Mouse (Mus musculus): ENCODE results near the gene Meis2. TPM values are rescaled to one million over a fixed set of nuclear protein-coding genes. Genes with fewer than 3 reads are reported as not detected.

Gene Meis2
- polyA plus RNA-seq, 1 experiment from 2014 or later, result 139 TPM

DNA sequence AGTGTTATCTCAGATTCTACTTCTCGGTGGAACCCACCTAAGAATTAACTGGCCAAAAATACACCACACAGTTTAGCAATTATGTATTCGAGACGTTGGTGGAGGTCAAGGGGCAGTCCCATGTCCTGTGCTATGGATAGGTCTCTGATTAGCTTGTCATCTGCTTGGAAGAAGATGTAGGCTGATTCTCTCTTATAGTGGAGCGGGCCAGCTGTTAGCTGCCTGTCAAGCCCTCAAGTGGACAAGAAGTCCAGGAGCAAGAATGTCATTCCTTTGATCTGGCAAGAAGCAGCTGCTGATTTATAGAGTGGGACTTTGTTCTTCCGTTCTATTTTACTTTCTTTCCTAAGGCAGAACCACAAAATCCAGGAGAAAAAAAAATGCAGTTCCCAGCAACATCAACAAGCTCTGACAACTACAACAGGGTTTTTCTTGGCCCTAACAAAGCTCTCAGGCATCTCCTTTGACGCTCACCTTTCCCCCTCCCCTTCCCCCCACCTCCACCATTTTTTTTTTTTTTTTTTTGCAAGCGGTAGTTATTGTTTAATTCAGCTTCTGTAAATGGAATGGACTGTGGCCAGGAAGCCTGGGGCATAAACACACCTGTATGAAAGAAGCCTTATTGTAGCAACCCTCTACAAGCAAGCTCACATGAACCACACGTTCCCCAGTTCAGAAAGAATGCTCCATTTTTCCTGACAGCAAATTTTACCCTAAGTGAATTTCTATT lies 189.7 kb downstream of the Meis2 start:
- H3K36me3 ChIP-seq, result no peaks in the 10 kb centered on the region
- H3K9ac ChIP-seq, result no peak overlapping the region
- ATAC-seq (ENCODE audit: low FRiP score), result no peak
- H3K27ac ChIP-seq, result peak overlapping the region; percentile 35
- no peaks in the 10 kb centered on the region for H3K27me3 ChIP-seq
- H3K9me3 ChIP-seq, result no peaks in the 10 kb centered on the region
- 66% methylated on average over 8 of the region's 8 CpGs for WGBS
- H3K4me3 ChIP-seq, result no peak overlapping the region
- peaks cover 12% of the 10 kb centered on the region for H3K4me1 ChIP-seq (replicated peaks)
- no peak overlapping the region for H3K4me2 ChIP-seq

DNA sequence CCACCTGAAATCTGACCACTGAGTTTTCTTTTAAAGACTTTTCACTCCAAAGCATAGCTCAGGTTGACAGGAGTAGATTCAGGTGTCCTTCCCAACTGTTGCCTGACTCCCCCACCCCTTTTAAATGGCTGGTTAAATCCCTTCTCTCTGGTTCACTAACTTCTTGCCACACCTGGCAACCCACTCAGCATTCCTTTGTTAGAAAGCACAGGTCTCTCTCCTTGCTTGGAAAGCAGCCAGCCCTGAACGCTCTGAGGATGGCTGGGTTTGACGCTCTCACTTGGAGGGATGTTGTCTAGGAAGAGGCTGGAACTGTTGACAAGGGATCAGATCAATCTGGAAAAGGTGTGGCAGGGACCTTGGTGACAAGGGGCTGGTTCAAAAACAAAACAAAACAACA lies 192.8 kb downstream of the Meis2 start:
- Histone ChIP-seq H3K27me3 (no peaks in the 10 kb centered on the region), H3K9me3 (no peaks in the 10 kb centered on the region), H3K9ac (no peak overlapping the region), H3K36me3 (no peaks in the 10 kb centered on the region), H3K4me3 (no peak overlapping the region), H3K4me1 (replicated peaks) (peaks cover 34% of the 10 kb centered on the region), H3K27ac (0 out of 2 replicates have a peak overlapping the region, but pooled peaks have one; percentile 26), H3K4me2 (no peak overlapping the region)
- 15% methylated on average over 2 of the region's 2 CpGs for WGBS
- ATAC-seq (ENCODE audit: low FRiP score), result no peak

GRCm38 (mm10) chr2:115869966-115870365 lies 195.7 kb downstream of the Meis2 start:
- Histone ChIP-seq H3K9ac (no peak overlapping the region), H3K4me2 (no peak overlapping the region), H3K4me3 (no peak overlapping the region), H3K27ac (no peak overlapping the region), H3K27me3 (no peaks in the 10 kb centered on the region), H3K4me1 (replicated peaks) (peaks cover 46% of the 10 kb centered on the region), H3K36me3 (peaks cover 4% of the 10 kb centered on the region; the same call in 1 of the 2 replicates), H3K9me3 (no peaks in the 10 kb centered on the region)
- ATAC-seq (ENCODE audit: low FRiP score), result no peak
- 33% methylated on average over 2 of the region's 2 CpGs for WGBS

GRCm38 (mm10) chr2:115860600-115861347 lies 204.9 kb downstream of the Meis2 start:
- H3K9ac ChIP-seq, result peak overlapping the region; percentile 66
- ATAC-seq (ENCODE audit: low FRiP score), result no peak

DNA sequence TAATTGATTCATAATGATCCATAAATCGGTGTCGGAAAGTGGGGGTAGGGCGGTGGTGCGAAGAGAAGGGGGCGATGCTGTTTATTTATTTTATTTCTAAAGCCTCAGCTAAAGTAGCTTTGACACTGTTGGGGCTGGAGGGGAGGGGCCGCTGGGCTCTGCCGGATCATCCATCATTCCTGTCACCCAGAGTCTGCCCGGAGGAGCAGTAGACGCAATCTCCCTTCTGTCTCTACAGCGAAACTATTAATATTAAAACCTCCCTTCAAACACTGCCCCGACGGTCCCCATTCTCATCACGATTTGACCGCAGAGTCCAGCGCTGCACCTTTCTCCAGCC lies 205.5 kb downstream of the Meis2 start:
- H3K9ac ChIP-seq, result peak overlapping the region; percentile 66; the same call in 1 of the 2 replicates
- peaks cover 50% of the 10 kb centered on the region for H3K4me1 ChIP-seq (replicated peaks)
- WGBS, result 1% methylated on average over 15 of the region's 15 CpGs
- H3K4me2 ChIP-seq, result peak overlapping the region; percentile 51
- peaks cover 6% of the 10 kb centered on the region; the same call in 1 of the 2 replicates for H3K27me3 ChIP-seq
- no peaks in the 10 kb centered on the region for H3K9me3 ChIP-seq
- peak overlapping the region; percentile 96 for H3K27ac ChIP-seq
- peaks cover 4% of the 10 kb centered on the region; the same call in 1 of the 2 replicates for H3K36me3 ChIP-seq
- ATAC-seq (ENCODE audit: low FRiP score), result peak; percentile 72
- H3K4me3 ChIP-seq, result peak overlapping the region; percentile 26

More at GRCm38 (mm10) chr2:115860600-115861347, 204.9 kb downstream of the Meis2 start:
- Histone ChIP-seq H3K4me1 (replicated peaks) (peaks cover 52% of the 10 kb centered on the region), H3K4me2 (peak overlapping the region; percentile 51), H3K36me3 (peaks cover 4% of the 10 kb centered on the region; the same call in 1 of the 2 replicates), H3K27me3 (peaks cover 6% of the 10 kb centered on the region; the same call in 1 of the 2 replicates), H3K27ac (peak overlapping the region; percentile 96), H3K9me3 (no peaks in the 10 kb centered on the region), H3K4me3 (peak overlapping the region; percentile 26)
- 3% methylated on average over 25 of the region's 25 CpGs for WGBS

DNA sequence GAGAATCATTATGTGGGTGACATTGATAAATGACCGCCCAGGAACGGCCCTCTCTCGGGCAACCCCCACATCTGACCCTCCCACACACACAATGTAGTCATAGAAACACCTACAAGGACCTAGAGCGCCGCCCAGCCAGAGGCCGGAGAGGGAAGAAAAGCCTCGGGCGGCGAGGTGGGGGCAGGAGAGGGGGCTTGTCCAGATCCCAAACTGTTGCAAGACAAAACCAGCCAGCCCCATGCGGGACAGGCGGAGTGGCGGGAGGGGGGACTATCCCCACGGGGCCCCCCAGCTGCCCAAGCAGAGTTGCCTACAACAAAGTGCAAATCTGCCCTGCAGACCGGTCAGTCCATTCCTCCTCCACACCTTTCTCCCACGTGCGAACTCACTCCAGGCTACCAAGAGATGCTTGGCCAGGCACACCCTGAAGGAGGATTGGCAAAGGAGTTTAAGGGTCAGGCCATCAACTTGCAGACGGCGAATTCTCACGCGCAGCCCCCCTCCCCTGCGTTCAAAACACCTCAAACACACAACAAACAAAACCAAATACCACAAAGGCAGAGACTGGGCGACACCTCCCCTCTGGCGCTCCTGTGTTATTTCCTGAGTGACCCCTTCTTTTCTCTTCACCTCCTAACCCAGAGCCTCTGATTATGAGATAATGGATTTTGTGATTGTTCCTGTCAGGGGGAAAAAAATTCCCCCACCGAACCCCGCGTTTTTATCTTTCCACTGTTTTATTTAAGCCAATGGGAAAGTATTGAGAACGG lies 206.1 kb downstream of the Meis2 start:
- peak overlapping the region; percentile 66 for H3K9ac ChIP-seq
- peaks cover 4% of the 10 kb centered on the region; the same call in 1 of the 2 replicates for H3K36me3 ChIP-seq
- no peaks in the 10 kb centered on the region for H3K9me3 ChIP-seq
- peaks cover 12% of the 10 kb centered on the region; the same call in 1 of the 2 replicates for H3K27me3 ChIP-seq
- under 1% methylated on average over 27 of the region's 27 CpGs for WGBS
- peak overlapping the region; percentile 51 for H3K4me2 ChIP-seq
- peak overlapping the region; percentile 26 for H3K4me3 ChIP-seq
- peak; percentile 83 for ATAC-seq (ENCODE audit: low FRiP score)
- H3K27ac ChIP-seq, result peak overlapping the region; percentile 96
- peaks cover 56% of the 10 kb centered on the region for H3K4me1 ChIP-seq (replicated peaks)

DNA sequence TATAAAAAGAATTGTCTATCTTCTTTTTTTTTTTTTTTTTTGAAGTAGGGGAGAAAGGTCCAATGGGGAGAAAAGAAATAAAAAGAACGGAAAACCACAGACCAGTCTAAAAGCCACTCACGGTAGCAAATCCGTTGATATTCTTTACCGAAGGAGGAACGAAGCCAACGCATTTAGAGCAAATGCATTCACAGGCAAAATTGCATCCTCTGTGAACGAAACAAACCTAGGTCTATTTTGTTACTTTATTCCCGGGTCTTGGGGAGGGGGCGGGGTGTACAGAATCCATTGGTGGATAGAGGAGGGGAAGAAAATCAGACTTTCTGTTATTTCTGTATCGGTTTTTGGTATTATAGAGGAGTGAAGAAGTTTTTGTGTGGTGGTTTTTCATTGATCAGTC lies 206.7 kb downstream of the Meis2 start:
- WGBS, result under 1% methylated on average over 10 of the region's 10 CpGs
- peak; percentile 21 for ATAC-seq (ENCODE audit: low FRiP score)
- Histone ChIP-seq H3K9me3 (no peaks in the 10 kb centered on the region), H3K4me1 (replicated peaks) (peaks cover 62% of the 10 kb centered on the region), H3K4me2 (peak overlapping the region; percentile 51), H3K27me3 (peaks cover 17% of the 10 kb centered on the region; the same call in 1 of the 2 replicates), H3K9ac (peak overlapping the region; percentile 66; the same call in 1 of the 2 replicates), H3K27ac (peak overlapping the region; percentile 96), H3K4me3 (peak overlapping the region; percentile 26), H3K36me3 (no peaks in the 10 kb centered on the region; the same call in 1 of the 2 replicates)

- no peaks in the 10 kb centered on the region for H3K36me3 ChIP-seq
- peak overlapping the region; percentile 24 for H3K4me3 ChIP-seq
- H3K27ac ChIP-seq, result peak overlapping the region; percentile 96
- no peaks in the 10 kb centered on the region for H3K9me3 ChIP-seq
- H3K4me1 ChIP-seq (replicated peaks), result peaks cover 65% of the 10 kb centered on the region
- peak overlapping the region; percentile 65 for H3K9ac ChIP-seq
- 2% methylated on average over 8 of the region's 8 CpGs for WGBS
- ATAC-seq (ENCODE audit: low FRiP score), result no peak
- peaks cover 19% of the 10 kb centered on the region; the same call in 1 of the 2 replicates for H3K27me3 ChIP-seq
- peak overlapping the region; percentile 51 for H3K4me2 ChIP-seq
Observed at GRCm38 (mm10) chr2:115858246-115858645, 207.4 kb downstream of the Meis2 start.

DNA sequence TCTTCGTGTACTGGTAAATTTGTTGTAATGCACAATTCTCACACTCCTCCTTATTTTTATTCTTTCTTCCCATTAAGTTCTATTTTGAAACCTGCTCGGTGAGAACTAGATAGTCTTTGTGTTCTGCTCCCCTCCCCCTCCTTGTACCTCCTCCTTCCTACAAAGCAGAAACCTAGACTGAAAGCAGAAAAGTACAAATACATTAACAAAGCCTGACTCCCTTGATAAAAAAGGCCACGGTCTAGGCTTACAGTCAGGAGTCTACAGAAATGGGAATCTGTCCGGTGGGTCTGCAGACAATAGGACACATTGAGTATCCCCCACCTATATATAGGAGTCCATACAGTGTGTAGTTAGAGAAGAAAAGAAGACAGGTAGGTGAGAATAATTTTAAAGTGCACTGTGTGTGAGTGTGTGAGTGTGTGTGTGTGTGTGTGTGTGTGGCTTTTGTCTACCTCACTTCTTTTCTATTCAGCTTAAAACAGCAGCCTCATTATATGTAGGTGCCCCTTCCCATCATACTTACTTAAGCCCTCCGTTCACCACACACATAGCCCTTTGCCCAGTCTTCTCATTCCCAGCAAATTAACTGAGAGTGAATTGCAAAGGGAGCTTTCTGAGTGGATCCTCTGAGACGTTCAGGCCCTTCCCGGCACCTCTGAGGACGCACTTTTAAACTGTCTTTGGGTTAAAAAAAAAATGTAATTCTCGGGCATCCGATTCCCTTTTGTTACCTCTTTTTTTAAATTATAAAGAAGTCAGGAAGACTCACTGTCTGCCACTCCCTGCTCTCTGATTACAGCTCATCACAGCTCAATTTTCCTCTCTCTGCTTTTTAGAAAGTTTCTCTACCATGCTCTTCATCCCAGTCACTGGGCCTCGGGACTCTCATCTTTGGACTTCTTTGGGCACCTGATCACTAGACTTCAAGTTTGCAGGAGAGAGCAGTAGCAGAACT lies 208.2 kb downstream of the Meis2 start:
- Histone ChIP-seq H3K4me2 (peak overlapping the region; percentile 51), H3K4me3 (peak overlapping the region; percentile 24), H3K9ac (peak overlapping the region; percentile 65), H3K4me1 (replicated peaks) (peaks cover 73% of the 10 kb centered on the region), H3K27me3 (peaks cover 26% of the 10 kb centered on the region; the same call in 1 of the 2 replicates), H3K27ac (peak overlapping the region; percentile 96), H3K9me3 (no peaks in the 10 kb centered on the region), H3K36me3 (no peaks in the 10 kb centered on the region)
- no peak for ATAC-seq (ENCODE audit: low FRiP score)
- 5% methylated on average over 11 of the region's 11 CpGs for WGBS

GRCm38 (mm10) chr2:115856401-115857073 lies 209.1 kb downstream of the Meis2 start:
- ATAC-seq (ENCODE audit: low FRiP score), result no peak
- Histone ChIP-seq H3K9ac (peak overlapping the region; percentile 55), H3K9me3 (no peaks in the 10 kb centered on the region), H3K36me3 (no peaks in the 10 kb centered on the region), H3K27me3 (peaks cover 31% of the 10 kb centered on the region; the same call in 1 of the 2 replicates), H3K4me2 (peak overlapping the region; percentile 54), H3K27ac (peak overlapping the region; percentile 86), H3K4me1 (replicated peaks) (peaks cover 78% of the 10 kb centered on the region), H3K4me3 (peak overlapping the region; percentile 30)
- WGBS, result 2% methylated on average over 13 of the region's 13 CpGs

All from hindbrain, embryonic 13.5 days (tissue).